Mouse (Mus musculus): ENCODE measurements around the gene Dlx1. TPM values are rescaled to one million over a fixed set of nuclear protein-coding genes. Genes with fewer than 3 reads are reported as not detected.

The Dlx1 gene
- polyA plus RNA-seq, 1 experiment from 2014 or later, result 11.6 TPM

DNA sequence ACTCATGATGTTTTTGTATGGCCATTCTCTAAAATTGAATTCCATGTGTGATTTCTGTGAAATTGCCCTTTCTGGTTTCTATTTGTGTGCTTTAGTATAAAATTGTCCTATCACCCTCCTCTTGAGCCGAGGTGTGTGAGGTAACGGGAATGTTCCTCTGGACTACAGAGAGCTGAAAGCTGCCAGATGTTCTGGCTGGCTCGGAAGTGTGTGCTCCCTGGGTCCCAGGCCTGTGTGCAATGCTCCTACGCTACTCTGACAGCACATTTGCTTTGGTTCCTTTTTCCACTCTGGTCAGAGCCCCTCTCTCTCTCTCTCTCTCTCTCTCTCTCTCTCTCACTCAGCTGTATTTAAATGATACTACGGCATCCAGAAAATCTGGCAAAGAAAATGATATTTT is 30.7 kb upstream of the Dlx1 start:
- no peaks in the 10 kb centered on the region for H3K4me1 ChIP-seq (ENCODE audit: control insufficient read depth, insufficient read depth, low read length)
- 49% methylated on average over 5 of the region's 5 CpGs for WGBS
- no peaks in the 10 kb centered on the region for H3K36me3 ChIP-seq (ENCODE audit: control insufficient read depth, insufficient read depth, low read length)
- H3K27me3 ChIP-seq (ENCODE audit: control insufficient read depth, insufficient read depth, low read length), result no peaks in the 10 kb centered on the region
- no peaks in the 10 kb centered on the region for H3K9me3 ChIP-seq (replicated peaks; ENCODE audit: control insufficient read depth, low read length)
- H3K9ac ChIP-seq (ENCODE audit: low read length), result no peak overlapping the region
- no peak overlapping the region for H3K4me3 ChIP-seq (replicated peaks; ENCODE audit: low read length)
- no peak overlapping the region for H3K4me2 ChIP-seq (ENCODE audit: low read depth, low read length)
- ATAC-seq (ENCODE audit: insufficient read depth, low FRiP score), result no peak
- no peak overlapping the region for H3K27ac ChIP-seq (ENCODE audit: low read length)

DNA sequence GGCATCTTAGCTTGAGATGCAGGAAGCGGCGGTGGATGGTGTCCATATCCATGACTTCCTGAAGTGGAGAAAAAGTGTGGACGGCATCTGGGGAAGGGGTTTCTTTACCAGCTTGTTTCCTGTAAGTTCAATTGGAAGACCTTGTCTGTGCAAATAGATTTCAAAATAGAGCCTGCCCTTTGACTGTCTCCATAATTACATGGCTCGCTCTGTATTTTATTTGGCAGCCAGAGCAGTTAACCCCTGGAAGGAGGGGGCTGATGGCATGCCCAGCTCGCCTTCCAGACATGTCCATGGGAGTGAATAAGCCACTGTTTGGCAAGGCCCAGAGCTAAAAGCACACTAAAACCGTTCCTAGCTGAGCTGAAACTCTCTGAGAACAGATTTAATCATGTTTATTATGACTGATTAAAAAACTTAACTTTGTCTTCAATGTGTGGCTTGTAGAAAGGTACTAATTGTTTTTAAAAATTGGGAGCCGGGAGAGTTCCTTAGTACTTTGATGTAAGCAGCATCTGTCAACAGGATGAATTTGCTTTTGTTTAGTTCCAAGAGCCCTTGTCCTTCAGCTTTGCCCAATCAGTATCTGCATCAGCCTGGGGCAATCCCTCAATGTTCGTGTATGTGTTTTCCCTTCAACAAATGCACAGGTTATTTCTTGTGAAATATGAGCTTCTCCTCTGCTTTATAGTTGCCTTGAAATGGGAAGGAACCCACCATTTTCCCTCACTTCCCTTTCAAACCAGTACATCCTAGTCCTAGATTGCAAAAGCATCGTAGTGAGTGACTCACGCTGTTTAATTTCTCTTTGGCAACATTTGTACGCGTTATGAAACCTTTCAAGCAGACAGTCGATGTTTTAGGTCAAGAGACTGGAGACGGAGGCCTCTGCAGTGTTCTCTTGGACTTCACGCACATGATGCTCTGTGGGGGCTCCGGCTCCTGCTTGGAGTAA is 28.4 kb upstream of the Dlx1 start:
- no peaks in the 10 kb centered on the region for H3K4me1 ChIP-seq (ENCODE audit: control insufficient read depth, insufficient read depth, low read length)
- H3K4me3 ChIP-seq (replicated peaks; ENCODE audit: low read length), result no peak overlapping the region
- H3K4me2 ChIP-seq (ENCODE audit: low read depth, low read length), result no peak overlapping the region
- H3K36me3 ChIP-seq (ENCODE audit: control insufficient read depth, insufficient read depth, low read length), result no peaks in the 10 kb centered on the region
- 0 out of 2 replicates have a peak overlapping the region, but pooled peaks have one; percentile 42 for H3K27ac ChIP-seq (ENCODE audit: low read length)
- no peaks in the 10 kb centered on the region for H3K27me3 ChIP-seq (ENCODE audit: control insufficient read depth, insufficient read depth, low read length)
- no peak for ATAC-seq (ENCODE audit: insufficient read depth, low FRiP score)
- WGBS, result 62% methylated on average over 16 of the region's 16 CpGs
- no peaks in the 10 kb centered on the region for H3K9me3 ChIP-seq (replicated peaks; ENCODE audit: control insufficient read depth, low read length)
- no peak overlapping the region for H3K9ac ChIP-seq (ENCODE audit: low read length)

- 59% methylated on average over 9 of the region's 9 CpGs for WGBS
- ATAC-seq (ENCODE audit: insufficient read depth, low FRiP score), result no peak
- Histone ChIP-seq H3K27me3 (ENCODE audit: control insufficient read depth, insufficient read depth, low read length) (no peaks in the 10 kb centered on the region), H3K4me3 (replicated peaks; ENCODE audit: low read length) (no peak overlapping the region), H3K36me3 (ENCODE audit: control insufficient read depth, insufficient read depth, low read length) (no peaks in the 10 kb centered on the region), H3K9me3 (replicated peaks; ENCODE audit: control insufficient read depth, low read length) (no peaks in the 10 kb centered on the region), H3K27ac (ENCODE audit: low read length) (no peak overlapping the region), H3K9ac (ENCODE audit: low read length) (no peak overlapping the region), H3K4me2 (ENCODE audit: low read depth, low read length) (no peak overlapping the region), H3K4me1 (ENCODE audit: control insufficient read depth, insufficient read depth, low read length) (no peaks in the 10 kb centered on the region)
Observed at GRCm38 (mm10) chr2:71504852-71505251, 23.1 kb upstream of the Dlx1 start.

- no peaks in the 10 kb centered on the region for H3K27me3 ChIP-seq (ENCODE audit: control insufficient read depth, insufficient read depth, low read length)
- H3K4me1 ChIP-seq (ENCODE audit: control insufficient read depth, insufficient read depth, low read length), result no peaks in the 10 kb centered on the region
- no peak for ATAC-seq (ENCODE audit: insufficient read depth, low FRiP score)
- no peak overlapping the region for H3K4me3 ChIP-seq (replicated peaks; ENCODE audit: low read length)
- H3K9ac ChIP-seq (ENCODE audit: low read length), result no peak overlapping the region
- no peaks in the 10 kb centered on the region for H3K9me3 ChIP-seq (replicated peaks; ENCODE audit: control insufficient read depth, low read length)
- no peaks in the 10 kb centered on the region for H3K36me3 ChIP-seq (ENCODE audit: control insufficient read depth, insufficient read depth, low read length)
- WGBS, result 82% methylated on average over 7 of the region's 7 CpGs
- H3K27ac ChIP-seq (ENCODE audit: low read length), result no peak overlapping the region
- no peak overlapping the region for H3K4me2 ChIP-seq (ENCODE audit: low read depth, low read length)
Observed at GRCm38 (mm10) chr2:71511209-71511608, 16.7 kb upstream of the Dlx1 start.

DNA sequence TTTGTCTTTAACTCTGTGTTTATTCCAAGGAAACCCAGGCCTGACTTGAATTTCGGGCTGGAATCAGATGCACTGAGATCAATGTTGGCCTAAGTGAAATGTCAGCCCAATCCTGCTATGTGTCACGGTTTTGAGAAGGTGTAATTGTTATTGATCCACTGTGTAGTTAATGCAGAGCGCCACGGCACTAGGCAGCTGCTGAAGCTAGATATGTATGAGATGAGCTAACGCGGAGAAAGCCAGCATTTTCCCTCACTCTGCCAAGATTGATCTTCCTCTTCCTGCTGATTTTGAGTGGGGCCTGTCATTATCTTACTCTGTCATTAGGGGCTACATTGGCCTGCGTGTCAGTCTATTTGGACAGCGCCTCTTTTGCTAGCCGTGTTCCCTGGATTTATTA is 15.6 kb upstream of the Dlx1 start:
- no peaks in the 10 kb centered on the region for H3K4me1 ChIP-seq (ENCODE audit: control insufficient read depth, insufficient read depth, low read length)
- no peak overlapping the region for H3K4me2 ChIP-seq (ENCODE audit: low read depth, low read length)
- no peak overlapping the region for H3K4me3 ChIP-seq (replicated peaks; ENCODE audit: low read length)
- ATAC-seq (ENCODE audit: insufficient read depth, low FRiP score), result no peak
- H3K27me3 ChIP-seq (ENCODE audit: control insufficient read depth, insufficient read depth, low read length), result no peaks in the 10 kb centered on the region
- H3K36me3 ChIP-seq (ENCODE audit: control insufficient read depth, insufficient read depth, low read length), result no peaks in the 10 kb centered on the region
- WGBS, result 61% methylated on average over 9 of the region's 9 CpGs
- no peak overlapping the region for H3K9ac ChIP-seq (ENCODE audit: low read length)
- H3K9me3 ChIP-seq (replicated peaks; ENCODE audit: control insufficient read depth, low read length), result no peaks in the 10 kb centered on the region
- H3K27ac ChIP-seq (ENCODE audit: low read length), result no peak overlapping the region

DNA sequence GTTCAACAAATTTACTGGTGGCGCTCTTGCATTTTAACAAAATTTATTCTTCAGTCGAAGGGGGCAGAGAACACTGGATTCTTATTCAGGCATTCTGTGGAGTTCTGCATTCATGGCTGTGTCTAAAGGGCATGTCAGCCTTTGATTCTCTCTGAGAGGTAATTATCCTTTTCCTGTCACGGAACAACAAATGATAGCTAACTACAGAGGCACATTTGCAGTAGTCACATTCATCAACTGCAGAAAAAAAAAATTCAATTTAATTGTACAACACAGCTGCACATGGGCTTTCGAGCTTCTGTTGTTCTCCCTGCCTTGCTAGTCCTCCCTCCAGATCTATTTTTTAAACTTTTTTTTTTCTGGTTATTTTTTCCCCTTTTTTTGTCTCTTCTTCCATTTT is 10.9 kb upstream of the Dlx1 start:
- H3K27me3 ChIP-seq (ENCODE audit: control insufficient read depth, insufficient read depth, low read length), result 0 out of 2 replicates have a peak, but pooled peaks cover 3% of the 10 kb centered on the region
- 80% methylated on average over 4 of the region's 4 CpGs for WGBS
- no peak for ATAC-seq (ENCODE audit: insufficient read depth, low FRiP score)
- H3K9ac ChIP-seq (ENCODE audit: low read length), result no peak overlapping the region
- no peaks in the 10 kb centered on the region for H3K36me3 ChIP-seq (ENCODE audit: control insufficient read depth, insufficient read depth, low read length)
- H3K9me3 ChIP-seq (replicated peaks; ENCODE audit: control insufficient read depth, low read length), result no peaks in the 10 kb centered on the region
- no peak overlapping the region for H3K4me3 ChIP-seq (replicated peaks; ENCODE audit: low read length)
- no peaks in the 10 kb centered on the region for H3K4me1 ChIP-seq (ENCODE audit: control insufficient read depth, insufficient read depth, low read length)
- no peak overlapping the region for H3K27ac ChIP-seq (ENCODE audit: low read length)
- no peak overlapping the region for H3K4me2 ChIP-seq (ENCODE audit: low read depth, low read length)

DNA sequence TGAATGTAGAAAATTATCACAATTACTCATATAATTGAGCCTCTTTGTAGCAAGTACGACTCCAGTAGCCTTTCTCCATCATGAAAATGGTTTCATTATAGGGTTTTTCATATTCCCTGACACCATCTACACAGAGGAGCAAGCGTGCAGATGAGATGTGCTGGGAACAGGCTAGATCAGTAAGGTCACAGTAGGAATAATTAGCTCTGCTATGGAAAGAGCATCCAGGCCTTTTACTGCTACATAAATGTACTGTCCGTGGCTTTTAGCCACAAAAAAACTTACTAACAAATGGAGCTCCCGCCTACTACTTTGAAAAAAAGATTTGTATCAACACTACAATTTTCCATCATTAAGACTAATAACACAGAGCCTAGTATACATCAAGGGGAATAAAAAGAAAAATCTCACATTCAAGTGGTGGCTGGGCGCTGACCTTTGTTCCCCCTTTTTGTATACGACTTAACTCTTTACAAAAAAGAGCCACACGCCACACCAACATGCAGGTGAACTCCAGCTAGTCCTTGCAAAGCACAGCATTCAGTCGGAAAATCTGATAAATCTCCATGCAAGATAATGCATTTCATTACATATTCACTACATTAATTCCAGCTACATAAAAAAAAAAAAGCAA is 10.3 kb upstream of the Dlx1 start:
- H3K27ac ChIP-seq (ENCODE audit: low read length), result no peak overlapping the region
- H3K4me3 ChIP-seq (replicated peaks; ENCODE audit: low read length), result no peak overlapping the region
- no peak overlapping the region for H3K4me2 ChIP-seq (ENCODE audit: low read depth, low read length)
- WGBS, result 73% methylated on average over 8 of the region's 8 CpGs
- no peak for ATAC-seq (ENCODE audit: insufficient read depth, low FRiP score)
- H3K4me1 ChIP-seq (ENCODE audit: control insufficient read depth, insufficient read depth, low read length), result no peaks in the 10 kb centered on the region
- H3K9me3 ChIP-seq (replicated peaks; ENCODE audit: control insufficient read depth, low read length), result no peaks in the 10 kb centered on the region
- H3K9ac ChIP-seq (ENCODE audit: low read length), result no peak overlapping the region
- peaks cover 6% of the 10 kb centered on the region; the same call in 1 of the 2 replicates for H3K27me3 ChIP-seq (ENCODE audit: control insufficient read depth, insufficient read depth, low read length)
- no peaks in the 10 kb centered on the region for H3K36me3 ChIP-seq (ENCODE audit: control insufficient read depth, insufficient read depth, low read length)

GRCm38 (mm10) chr2:71522871-71523270 is 5.0 kb upstream of the Dlx1 start:
- no peak overlapping the region for H3K4me2 ChIP-seq (ENCODE audit: low read depth, low read length)
- no peak overlapping the region for H3K27ac ChIP-seq (ENCODE audit: low read length)
- peaks cover 54% of the 10 kb centered on the region for H3K27me3 ChIP-seq (ENCODE audit: control insufficient read depth, insufficient read depth, low read length)
- WGBS, result 64% methylated on average over 4 of the region's 4 CpGs
- H3K4me3 ChIP-seq (replicated peaks; ENCODE audit: low read length), result no peak overlapping the region
- no peaks in the 10 kb centered on the region for H3K4me1 ChIP-seq (ENCODE audit: control insufficient read depth, insufficient read depth, low read length)
- H3K36me3 ChIP-seq (ENCODE audit: control insufficient read depth, insufficient read depth, low read length), result no peaks in the 10 kb centered on the region
- ATAC-seq (ENCODE audit: insufficient read depth, low FRiP score), result no peak
- no peaks in the 10 kb centered on the region for H3K9me3 ChIP-seq (replicated peaks; ENCODE audit: control insufficient read depth, low read length)
- no peak overlapping the region for H3K9ac ChIP-seq (ENCODE audit: low read length)

DNA sequence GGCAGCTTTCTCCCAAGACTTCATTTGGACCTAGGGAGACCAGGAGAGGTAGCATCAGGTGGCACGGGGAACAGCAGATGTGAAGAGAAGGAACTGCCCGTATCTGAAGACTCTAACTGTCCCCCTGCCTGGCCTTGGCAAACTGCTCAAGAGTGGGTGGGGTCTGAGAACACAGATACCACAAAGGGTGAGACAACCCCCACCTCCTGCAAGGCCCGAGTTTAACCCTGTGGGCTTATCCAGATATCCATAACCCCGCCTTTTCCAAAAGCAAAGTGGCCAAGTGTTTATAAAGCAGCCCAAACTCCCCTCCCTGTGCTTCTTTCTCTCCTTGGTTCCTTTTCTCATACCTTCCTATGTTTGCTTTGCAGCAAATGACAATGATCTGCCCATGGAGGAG is 4.5 kb upstream of the Dlx1 start:
- no peaks in the 10 kb centered on the region for H3K36me3 ChIP-seq (ENCODE audit: control insufficient read depth, insufficient read depth, low read length)

More for the DNA sequence above, 4.5 kb upstream of the Dlx1 start:
- H3K9me3 ChIP-seq (replicated peaks; ENCODE audit: control insufficient read depth, low read length), result no peaks in the 10 kb centered on the region
- WGBS, result 35% methylated on average over 4 of the region's 4 CpGs
- peaks cover 55% of the 10 kb centered on the region for H3K27me3 ChIP-seq (ENCODE audit: control insufficient read depth, insufficient read depth, low read length)
- no peak overlapping the region for H3K4me2 ChIP-seq (ENCODE audit: low read depth, low read length)
- no peak overlapping the region for H3K27ac ChIP-seq (ENCODE audit: low read length)
- no peak overlapping the region for H3K9ac ChIP-seq (ENCODE audit: low read length)
- no peak for ATAC-seq (ENCODE audit: insufficient read depth, low FRiP score)
- no peaks in the 10 kb centered on the region for H3K4me1 ChIP-seq (ENCODE audit: control insufficient read depth, insufficient read depth, low read length)
- H3K4me3 ChIP-seq (replicated peaks; ENCODE audit: low read length), result no peak overlapping the region

Measured in stomach, embryonic 16.5 days (tissue).